Mouse (Mus musculus) heart, embryonic 16.5 days (tissue): ENCODE data around the gene Tcf15. TPM values are rescaled to one million over a fixed set of nuclear protein-coding genes. Genes with fewer than 3 reads are reported as not detected.

Experiments
- polyA plus RNA-seq: library from polyadenylated mRNA; unstranded; fragments of >200 nt; fragmentation: Nextera tagmentation; extraction: Ambion mirVana; gene quantifications from 2 replicates; pipeline ENCODE4 v1.2.1, GENCODE M21; 2015

Gene Tcf15
- polyA plus RNA-seq, 1 experiment from 2014 or later = 13.4 TPM

Other genes starting within 250 kb of the Tcf15 start
- gene Angpt4, start 232.4 kb upstream of the Tcf15 start, polyA plus RNA-seq = 0.69 and 2.0 TPM in 2 replicates
- gene Fam110a, start 163.3 kb upstream of the Tcf15 start, polyA plus RNA-seq = 10.9 and 12.3 TPM in 2 replicates
- gene Slc52a3, start 147.1 kb upstream of the Tcf15 start, polyA plus RNA-seq = 1.1 TPM in 2 replicates
- not detected in 2 replicates for gene Scrt2, start 62.0 kb upstream of the Tcf15 start, polyA plus RNA-seq
- gene Srxn1, start 38.0 kb upstream of the Tcf15 start, polyA plus RNA-seq = 7.6 and 10.3 TPM in 2 replicates
- 70.9 and 75.7 TPM in 2 replicates for gene Csnk2a1, start 83.3 kb downstream of the Tcf15 start, polyA plus RNA-seq
- 33.1 and 34.0 TPM in 2 replicates for gene Tbc1d20, start 150.3 kb downstream of the Tcf15 start, polyA plus RNA-seq
- gene Rbck1, start 189.1 kb downstream of the Tcf15 start, polyA plus RNA-seq = 78.3 and 82.4 TPM in 2 replicates
- 3.3 and 3.8 TPM in 2 replicates for gene Trib3, start 200.5 kb downstream of the Tcf15 start, polyA plus RNA-seq
- 1.2 and 1.3 TPM in 2 replicates for gene Nrsn2, start 233.1 kb downstream of the Tcf15 start, polyA plus RNA-seq